Mouse (Mus musculus) liver, embryonic 13.5 days (tissue): ENCODE data around the gene Olfr1026. TPM values are rescaled to one million over a fixed set of nuclear protein-coding genes. Genes with fewer than 3 reads are reported as not detected.

ENCODE experiments used
- ATAC-seq: fragments of 200-750 bp; cut with Nextera tagmentation; 2 replicates; pipeline ENCODE4 v1.8.0; 2017; ENCODE audit warnings: low read depth, mild to moderate bottlenecking, moderate number of reproducible peaks, moderate library complexity
- DNase-seq: peaks from one replicate; pipeline ENCODE4 v3.0.0; 2022
- H3K27ac ChIP-seq: fragments of 300-500 bp; sonication (generic); 2 replicates; pipeline ENCODE4 v1.5.1; 2015; ENCODE audit warnings: moderate library complexity, mild to moderate bottlenecking, inconsistent platforms
- H3K27me3 ChIP-seq: fragments of 300-500 bp; sonication (generic); 2 replicates; pipeline ENCODE4 v1.6.1; 2015; ENCODE audit warnings: mild to moderate bottlenecking, inconsistent platforms
- H3K36me3 ChIP-seq: fragments of 300-500 bp; sonication (generic); 2 replicates; pipeline ENCODE4 v1.6.1; 2015; ENCODE audit warnings: mild to moderate bottlenecking, inconsistent platforms
- H3K4me1 ChIP-seq: fragments of 300-500 bp; sonication (generic); replicated peaks from 2 replicates; pipeline ENCODE4 v1.6.1; 2015; ENCODE audit warnings: inconsistent platforms
- H3K4me2 ChIP-seq: fragments of 300-500 bp; sonication (generic); 2 replicates; pipeline ENCODE4 v1.6.1; 2015; ENCODE audit warnings: inconsistent platforms, mild to moderate bottlenecking, moderate library complexity
- H3K4me3 ChIP-seq: fragments of 300-500 bp; sonication (generic); replicated peaks from 2 replicates; pipeline ENCODE4 v1.5.1; 2015; ENCODE audit warnings: mild to moderate bottlenecking, inconsistent platforms
- H3K9ac ChIP-seq: fragments of 300-500 bp; sonication (generic); 2 replicates; pipeline ENCODE4 v1.6.1; 2015; ENCODE audit warnings: mild to moderate bottlenecking, inconsistent platforms
- H3K9me3 ChIP-seq: fragments of 300-500 bp; sonication (generic); replicated peaks from 2 replicates; pipeline ENCODE4 v1.6.1; 2016; ENCODE audit warnings: inconsistent platforms
- WGBS: fragments of 180-500 bp; shearing (Covaris S2); methylation state at CpG from one replicate; pipeline ENCODE4 v1.1.7; 2015; ENCODE audit not compliant: insufficient replicate concordance; 5-methylcytosine and 5-hydroxymethylcytosine counted together
- polyA plus RNA-seq: library from polyadenylated mRNA; unstranded; fragments of >200 nt; fragmentation: Nextera tagmentation; extraction: Ambion mirVana; gene quantifications from 2 replicates; pipeline ENCODE4 v1.2.1, GENCODE M21; 2015

The Olfr1026 gene
- polyA plus RNA-seq, result not detected in 2 replicates

DNA sequence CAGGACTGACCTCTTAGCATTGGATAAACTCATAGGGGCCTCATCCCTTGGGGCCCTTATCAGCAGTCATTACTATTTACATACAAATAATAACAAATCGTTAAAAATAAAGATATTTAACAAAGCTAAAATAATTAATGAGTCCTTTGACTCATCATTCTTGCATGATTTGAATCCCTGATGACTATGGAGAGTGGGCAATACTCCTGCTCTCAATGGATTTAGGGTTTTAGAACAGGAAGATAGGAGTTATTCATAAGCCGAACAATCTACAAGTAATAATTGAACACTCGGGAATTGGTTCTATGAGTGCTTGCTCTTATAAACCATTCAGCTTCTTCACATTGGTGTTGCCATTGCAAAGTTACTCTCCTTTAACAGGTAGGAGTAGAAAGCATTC lies at the start of gene Olfr1026:
TSS of gene Olfr1026 (plus strand) at position 301 of the 400 bp plus-strand sequence.
- no peaks in the 10 kb centered on the region for H3K4me1 ChIP-seq
- DNase-seq (no peak), ATAC-seq (no peak)
- no peaks in the 10 kb centered on the region for H3K9me3 ChIP-seq
- H3K27ac ChIP-seq, result no peak within 1 kb of the TSS
- 72% methylated on average over 3 of the region's 3 CpGs for WGBS
- no peaks in the 10 kb centered on the region for H3K27me3 ChIP-seq
- H3K4me3 ChIP-seq, result no peak within 1 kb of the TSS
- no peak within 1 kb of the TSS for H3K4me2 ChIP-seq
- H3K9ac ChIP-seq, result no peak within 1 kb of the TSS
- no peaks in the 10 kb centered on the region for H3K36me3 ChIP-seq

DNA sequence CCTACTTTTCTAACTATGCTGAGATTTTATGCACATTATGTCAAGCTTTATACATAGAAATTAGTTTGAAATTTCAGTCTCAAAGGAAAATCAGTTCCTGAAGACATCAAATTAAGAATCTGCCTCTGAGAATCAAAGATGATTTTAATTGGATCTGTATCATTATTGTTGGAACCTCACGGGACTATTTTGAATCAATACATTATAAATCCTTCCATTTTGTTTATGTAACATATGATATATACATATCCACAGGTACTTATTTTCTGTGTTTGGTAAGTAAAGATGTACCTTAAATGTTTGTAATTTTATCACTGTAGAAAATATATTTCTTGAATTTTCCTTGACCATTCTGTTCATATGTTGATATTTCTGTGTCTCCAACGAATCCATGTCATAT lies 36.0 kb upstream of the Olfr1026 start, which contains the start of gene Olfr1023:
TSS of gene Olfr1023 (plus strand) at position 301 of the 400 bp plus-strand sequence.
- ATAC-seq (no peak), DNase-seq (no peak)
- H3K27ac ChIP-seq, result no peak within 1 kb of the TSS
- no peak within 1 kb of the TSS for H3K9ac ChIP-seq
- WGBS, result 46% methylated on average over 2 of the region's 2 CpGs
- no peaks in the 10 kb centered on the region for H3K9me3 ChIP-seq
- no peaks in the 10 kb centered on the region for H3K4me1 ChIP-seq
- no peak within 1 kb of the TSS for H3K4me3 ChIP-seq
- no peaks in the 10 kb centered on the region for H3K27me3 ChIP-seq
- H3K36me3 ChIP-seq, result no peaks in the 10 kb centered on the region
- H3K4me2 ChIP-seq, result no peak within 1 kb of the TSS

DNA sequence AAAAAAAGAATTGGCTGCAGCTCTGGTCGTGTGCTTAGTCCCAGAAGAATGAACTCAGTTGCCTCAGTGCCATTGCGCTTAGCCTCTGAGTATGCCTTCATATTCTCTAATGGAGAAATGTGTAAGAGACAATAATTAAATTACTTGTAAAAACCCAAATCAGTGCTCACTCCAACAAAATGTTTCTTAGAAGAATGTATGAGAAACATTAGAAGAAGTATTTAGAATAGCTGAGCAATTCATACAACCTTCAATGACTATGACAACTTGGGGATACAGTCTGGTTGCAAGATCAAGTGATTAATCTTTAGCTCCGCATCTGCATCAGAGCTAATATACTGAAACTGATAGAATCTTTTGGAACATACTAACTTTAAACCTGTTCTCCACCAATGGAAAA lies 16.4 kb upstream of the Olfr1026 start, which contains the start of gene Olfr1024:
TSS of gene Olfr1024 (minus strand) at position 101 of the 400 bp plus-strand sequence.
- ATAC-seq, result no peak
- Histone ChIP-seq H3K4me2 (no peak within 1 kb of the TSS), H3K27ac (no peak within 1 kb of the TSS)

DNA sequence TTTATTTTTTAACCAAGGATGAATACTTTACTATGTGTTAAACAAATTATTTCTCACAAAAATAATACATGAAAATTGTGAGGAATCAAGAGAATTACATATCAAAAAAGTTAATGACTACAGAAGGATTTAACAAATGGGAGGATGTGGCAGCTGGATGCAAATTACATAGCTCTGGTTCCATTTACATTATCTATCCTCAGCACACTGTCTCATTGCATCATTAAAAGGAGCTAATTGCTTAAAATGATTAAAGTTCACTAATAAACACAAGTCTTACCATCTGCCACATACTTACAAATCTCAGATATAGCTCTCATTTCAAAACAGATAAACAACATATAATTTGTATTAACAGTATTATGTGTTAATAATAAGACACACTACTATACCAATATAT lies 8.2 kb upstream of the Olfr1026 start:
- Histone ChIP-seq H3K9ac (no peak overlapping the region), H3K9me3 (no peaks in the 10 kb centered on the region), H3K27me3 (no peaks in the 10 kb centered on the region), H3K4me3 (no peak overlapping the region), H3K27ac (no peak overlapping the region), H3K4me2 (no peak overlapping the region), H3K4me1 (no peaks in the 10 kb centered on the region), H3K36me3 (no peaks in the 10 kb centered on the region)
- no peak for DNase-seq
- no peak for ATAC-seq

More for the DNA sequence above, 16.4 kb upstream of the Olfr1026 start, which contains the start of gene Olfr1024:
- DNase-seq, result no peak
- no peaks in the 10 kb centered on the region for H3K36me3 ChIP-seq
- no peaks in the 10 kb centered on the region for H3K27me3 ChIP-seq
- H3K9me3 ChIP-seq, result no peaks in the 10 kb centered on the region
- H3K4me3 ChIP-seq, result no peak within 1 kb of the TSS
- H3K9ac ChIP-seq, result no peak within 1 kb of the TSS
- H3K4me1 ChIP-seq, result no peaks in the 10 kb centered on the region
- 65% methylated on average over 3 of the region's 3 CpGs for WGBS

DNA sequence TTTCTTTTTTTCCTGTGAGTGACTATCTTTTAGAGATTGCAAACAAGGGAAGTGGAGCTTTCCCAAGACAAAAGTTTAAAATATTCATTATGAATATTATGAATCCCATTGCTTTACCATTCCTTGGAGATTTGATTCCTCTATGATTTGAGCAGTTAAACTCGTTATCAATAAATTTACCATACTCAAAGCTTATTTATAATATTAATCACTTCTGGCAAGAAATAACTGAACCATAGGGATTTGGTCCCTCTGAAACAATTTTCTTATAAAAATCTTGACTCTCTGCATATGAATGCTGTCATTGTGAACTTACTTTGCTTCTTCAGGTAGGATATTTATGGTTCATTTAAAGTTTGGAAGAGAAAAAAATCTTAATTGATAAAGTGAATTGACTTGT lies 6.5 kb upstream of the Olfr1026 start, which contains the start of gene Olfr1025-ps1:
TSS of gene Olfr1025-ps1 (plus strand) at position 301 of the 400 bp plus-strand sequence.
- DNase-seq (no peak), ATAC-seq (no peak)
- Histone ChIP-seq H3K4me3 (no peak within 1 kb of the TSS), H3K36me3 (no peaks in the 10 kb centered on the region), H3K4me1 (no peaks in the 10 kb centered on the region), H3K9me3 (no peaks in the 10 kb centered on the region), H3K27me3 (no peaks in the 10 kb centered on the region), H3K27ac (no peak within 1 kb of the TSS), H3K4me2 (no peak within 1 kb of the TSS), H3K9ac (no peak within 1 kb of the TSS)
- 25% methylated on average over 1 of the region's 1 CpGs for WGBS

DNA sequence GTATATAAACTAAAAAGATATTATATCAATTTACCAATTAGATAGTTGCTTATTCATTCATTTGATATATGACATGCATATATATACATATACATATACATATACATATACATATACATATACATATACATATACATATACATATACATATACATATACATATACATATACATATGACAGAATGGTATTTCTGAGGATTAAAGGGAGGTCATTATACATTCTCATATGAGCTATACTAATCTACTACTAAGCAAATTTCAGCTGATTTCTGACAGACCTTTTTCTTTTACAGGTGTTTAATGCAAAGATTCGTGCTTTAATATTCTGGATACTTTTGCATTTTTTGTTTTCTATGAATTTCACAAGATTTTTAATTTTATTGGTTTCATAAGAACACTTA lies 28.8 kb downstream of the Olfr1026 start, which contains the start of gene Olfr1028:
TSS of gene Olfr1028 (plus strand) at position 301 of the 400 bp plus-strand sequence.
- WGBS, result 38% methylated on average over 1 of the region's 1 CpGs
- DNase-seq (no peak), ATAC-seq (no peak)
- H3K4me1 ChIP-seq, result no peaks in the 10 kb centered on the region
- H3K27me3 ChIP-seq, result no peaks in the 10 kb centered on the region
- H3K36me3 ChIP-seq, result no peaks in the 10 kb centered on the region
- H3K9me3 ChIP-seq, result no peaks in the 10 kb centered on the region
- H3K4me3 ChIP-seq, result no peak within 1 kb of the TSS
- H3K27ac ChIP-seq, result no peak within 1 kb of the TSS
- H3K4me2 ChIP-seq, result no peak within 1 kb of the TSS
- H3K9ac ChIP-seq, result no peak within 1 kb of the TSS

DNA sequence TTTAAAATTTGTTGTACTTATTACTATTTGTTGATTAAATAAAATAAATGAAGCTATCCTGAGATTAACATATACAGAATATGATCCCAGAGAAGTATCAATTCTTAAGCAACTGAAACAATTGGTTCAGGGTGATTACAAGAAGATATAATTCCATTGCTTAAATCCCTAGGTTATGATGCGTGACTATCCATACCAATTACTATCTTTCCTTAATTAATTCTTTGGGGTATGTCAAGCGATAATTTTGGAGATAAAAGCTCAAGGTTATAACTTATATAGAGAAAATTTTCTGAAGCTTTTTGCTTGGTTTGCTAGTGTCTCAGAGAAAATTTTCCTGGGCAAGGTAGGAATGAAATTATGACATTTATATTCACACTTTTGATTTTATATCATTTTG lies 52.2 kb downstream of the Olfr1026 start, which contains the start of gene Olfr1029:
TSS of gene Olfr1029 (plus strand) at position 301 of the 400 bp plus-strand sequence.
- Histone ChIP-seq H3K9ac (no peak within 1 kb of the TSS), H3K27me3 (no peaks in the 10 kb centered on the region), H3K4me1 (no peaks in the 10 kb centered on the region), H3K36me3 (no peaks in the 10 kb centered on the region), H3K4me2 (no peak within 1 kb of the TSS), H3K4me3 (no peak within 1 kb of the TSS), H3K27ac (no peak within 1 kb of the TSS), H3K9me3 (no peaks in the 10 kb centered on the region)
- ATAC-seq, result no peak
- WGBS, result 66% methylated on average over 2 of the region's 2 CpGs
- no peak for DNase-seq

Other genes starting within 250 kb of the Olfr1026 start
- gene Olfr1006, start 242.8 kb upstream of the Olfr1026 start, polyA plus RNA-seq, result not detected in 2 replicates
- not detected in 2 replicates for gene Olfr1008, start 232.1 kb upstream of the Olfr1026 start, polyA plus RNA-seq
- not detected in 2 replicates for gene Olfr1009, start 206.1 kb upstream of the Olfr1026 start, polyA plus RNA-seq
- not detected in 2 replicates for gene Olfr1012, start 158.8 kb upstream of the Olfr1026 start, polyA plus RNA-seq
- gene Olfr1013, start 154.5 kb upstream of the Olfr1026 start, polyA plus RNA-seq, result not detected in 2 replicates
- gene Olfr1014, start 148.8 kb upstream of the Olfr1026 start, polyA plus RNA-seq, result not detected in 2 replicates
- not detected in 2 replicates for gene Olfr1015, start 139.5 kb upstream of the Olfr1026 start, polyA plus RNA-seq
- gene Olfr1016, start 119.0 kb upstream of the Olfr1026 start, polyA plus RNA-seq, result not detected in 2 replicates
- not detected in 2 replicates for gene Olfr1018, start 103.1 kb upstream of the Olfr1026 start, polyA plus RNA-seq
- not detected in 2 replicates for gene Olfr1019, start 76.1 kb upstream of the Olfr1026 start, polyA plus RNA-seq
- gene Olfr1020, start 74.5 kb upstream of the Olfr1026 start, polyA plus RNA-seq, result not detected in 2 replicates
- not detected in 2 replicates for gene Olfr1022, start 53.0 kb upstream of the Olfr1026 start, polyA plus RNA-seq
- not detected in 2 replicates for gene Olfr1023, start 35.9 kb upstream of the Olfr1026 start, polyA plus RNA-seq
- not detected in 2 replicates for gene Olfr1024, start 16.5 kb upstream of the Olfr1026 start, polyA plus RNA-seq
- gene Olfr1025-ps1, start 6.4 kb upstream of the Olfr1026 start, polyA plus RNA-seq, result not detected in 2 replicates
- gene Olfr1028, start 28.9 kb downstream of the Olfr1026 start, polyA plus RNA-seq, result not detected in 2 replicates
- gene Olfr1029, start 52.3 kb downstream of the Olfr1026 start, polyA plus RNA-seq, result not detected in 2 replicates
- not detected in 2 replicates for gene Olfr1030, start 57.7 kb downstream of the Olfr1026 start, polyA plus RNA-seq
- not detected in 2 replicates for gene Olfr1031, start 68.7 kb downstream of the Olfr1026 start, polyA plus RNA-seq
- gene Olfr1032, start 84.0 kb downstream of the Olfr1026 start, polyA plus RNA-seq, result not detected in 2 replicates
- gene Olfr1033, start 99.1 kb downstream of the Olfr1026 start, polyA plus RNA-seq, result 0.16 and 0.41 TPM in 2 replicates
- gene Olfr1034, start 124.3 kb downstream of the Olfr1026 start, polyA plus RNA-seq, result not detected in 2 replicates
- not detected in 2 replicates for gene Olfr1036, start 152.4 kb downstream of the Olfr1026 start, polyA plus RNA-seq
- gene Olfr1037, start 165.8 kb downstream of the Olfr1026 start, polyA plus RNA-seq, result not detected in 2 replicates
- gene Olfr1039, start 214.4 kb downstream of the Olfr1026 start, polyA plus RNA-seq, result not detected in 2 replicates
- not detected in 2 replicates for gene Olfr1040, start 225.2 kb downstream of the Olfr1026 start, polyA plus RNA-seq
- gene Olfr1042, start 240.3 kb downstream of the Olfr1026 start, polyA plus RNA-seq, result not detected in 2 replicates
- not detected in 2 replicates for gene Olfr1043, start 246.0 kb downstream of the Olfr1026 start, polyA plus RNA-seq